Mouse (Mus musculus) lung, postnatal 0 days (tissue): ENCODE data around the gene Ccdc170.

Experiments used
- CTCF ChIP-seq: IDR thresholded peaks from 2 replicates; pipeline ENCODE4 v1.5.1; 2016; ENCODE audit warnings: antibody characterized with exemption, mild to moderate bottlenecking
- EP300 ChIP-seq: IDR thresholded peaks from 2 replicates; pipeline ENCODE4 v1.6.1; 2016; ENCODE audit warnings: antibody characterized with exemption, mild to moderate bottlenecking, control low read depth

DNA sequence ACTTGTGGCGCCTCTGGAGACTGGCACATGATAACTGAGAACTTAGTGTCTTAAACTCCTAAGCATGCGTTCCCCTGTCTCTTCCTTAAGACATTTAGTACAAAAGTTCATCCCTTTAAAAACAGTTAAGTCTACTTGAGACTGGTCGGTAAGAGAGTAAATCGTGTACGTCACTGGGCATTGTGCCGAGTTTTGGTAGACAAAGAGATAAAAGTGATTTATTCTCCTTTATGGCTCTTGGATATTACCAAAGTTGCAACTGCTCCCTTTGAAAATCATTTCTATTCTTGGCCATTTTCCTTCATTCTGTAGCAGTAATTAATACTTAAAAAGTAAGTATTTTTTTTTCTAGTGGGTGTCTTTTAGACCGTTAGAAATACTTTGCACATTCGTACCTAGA, 20.9 kb downstream of the Ccdc170 start:
- TF ChIP-seq CTCF (no peak), EP300 (no peak)
